Mouse (Mus musculus): ENCODE results near the gene Parn.

Parn gene

GRCm38 (mm10) chr16:13556446-13556845, 111.5 kb downstream of the Parn start:
- DNase-seq (ENCODE audit: low read depth, low spot score) = no peak

- DNase-seq (ENCODE audit: low read depth, low spot score) = no peak
Measured at GRCm38 (mm10) chr16:13550667-13551066, 117.3 kb downstream of the Parn start.

- no peak for DNase-seq (ENCODE audit: low read depth, low spot score)
Measured at GRCm38 (mm10) chr16:13549976-13550375, 118.0 kb downstream of the Parn start.

GRCm38 (mm10) chr16:13541816-13542215, 126.2 kb downstream of the Parn start:
- DNase-seq (ENCODE audit: low read depth, low spot score) = no peak

GRCm38 (mm10) chr16:13541121-13541747, 126.7 kb downstream of the Parn start:
- no peak for DNase-seq (ENCODE audit: low read depth, low spot score)

- no peak for DNase-seq (ENCODE audit: low read depth, low spot score)
Measured at GRCm38 (mm10) chr16:13538933-13539648, 128.9 kb downstream of the Parn start.

GRCm38 (mm10) chr16:13538213-13538932, 129.6 kb downstream of the Parn start:
- DNase-seq (ENCODE audit: low read depth, low spot score) = no peak

GRCm38 (mm10) chr16:13536404-13536803, 131.6 kb downstream of the Parn start:
- no peak for DNase-seq (ENCODE audit: low read depth, low spot score)

- DNase-seq (ENCODE audit: low read depth, low spot score) = no peak
Measured at GRCm38 (mm10) chr16:13535856-13536255, 132.1 kb downstream of the Parn start.

GRCm38 (mm10) chr16:13532840-13533239, 135.1 kb downstream of the Parn start:
- DNase-seq (ENCODE audit: low read depth, low spot score) = no peak

GRCm38 (mm10) chr16:13531279-13531678, 136.7 kb downstream of the Parn start:
- no peak for DNase-seq (ENCODE audit: low read depth, low spot score)

- no peak for DNase-seq (ENCODE audit: low read depth, low spot score)
Measured at GRCm38 (mm10) chr16:13521359-13521758, 146.6 kb downstream of the Parn start.

- DNase-seq (ENCODE audit: low read depth, low spot score) = no peak
Measured at GRCm38 (mm10) chr16:13520301-13520700, 147.7 kb downstream of the Parn start.

- no peak for DNase-seq (ENCODE audit: low read depth, low spot score)
Measured at GRCm38 (mm10) chr16:13516214-13516613, 151.8 kb downstream of the Parn start.

- no peak for DNase-seq (ENCODE audit: low read depth, low spot score)
Measured at GRCm38 (mm10) chr16:13515524-13515923, 152.4 kb downstream of the Parn start.

GRCm38 (mm10) chr16:13505055-13505454, 162.9 kb downstream of the Parn start:
- no peak for DNase-seq (ENCODE audit: low read depth, low spot score)

GRCm38 (mm10) chr16:13504476-13504875, 163.5 kb downstream of the Parn start:
- no peak for DNase-seq (ENCODE audit: low read depth, low spot score)

- DNase-seq (ENCODE audit: low read depth, low spot score) = no peak
Measured at GRCm38 (mm10) chr16:13498923-13499322, 169.0 kb downstream of the Parn start.

- DNase-seq (ENCODE audit: low read depth, low spot score) = no peak
Measured at GRCm38 (mm10) chr16:13493981-13494380, 174.0 kb downstream of the Parn start.

GRCm38 (mm10) chr16:13492996-13493395, 175.0 kb downstream of the Parn start:
- no peak for DNase-seq (ENCODE audit: low read depth, low spot score)

GRCm38 (mm10) chr16:13491776-13492175, 176.2 kb downstream of the Parn start:
- DNase-seq (ENCODE audit: low read depth, low spot score) = no peak

Data from brain, embryonic 18.5 days (tissue).